Mouse (Mus musculus) limb, embryonic 13.5 days (tissue): ENCODE measurements at regions not wholly inside any gene's neighbourhood (a gene's known extent, or its start where the extent isn't known, plus 50 kb on each side); places are given as distances from the start of the nearest gene placed in this dataset.

Experiments used
- ATAC-seq: fragments of 200-750 bp; cut with Nextera tagmentation; 2 replicates; pipeline ENCODE4 v1.8.0; 2017; ENCODE audit warnings: low read depth, moderate number of reproducible peaks, moderate TSS enrichment; ENCODE audit not compliant: low FRiP score
- H3K27ac ChIP-seq: fragments of 300-500 bp; sonication (generic); 2 replicates; pipeline ENCODE4 v1.5.1; 2015; ENCODE audit warnings: inconsistent platforms, mild to moderate bottlenecking, moderate library complexity
- H3K27me3 ChIP-seq: fragments of 300-500 bp; sonication (generic); 2 replicates; pipeline ENCODE4 v1.6.1; 2015; ENCODE audit warnings: mild to moderate bottlenecking, inconsistent platforms
- H3K36me3 ChIP-seq: fragments of 300-500 bp; sonication (generic); 2 replicates; pipeline ENCODE4 v1.6.1; 2015; ENCODE audit warnings: inconsistent platforms, mild to moderate bottlenecking, moderate library complexity
- H3K4me1 ChIP-seq: fragments of 300-500 bp; sonication (generic); 2 replicates; pipeline ENCODE4 v1.6.1; 2015; ENCODE audit warnings: inconsistent platforms
- H3K4me2 ChIP-seq: fragments of 300-500 bp; sonication (generic); replicated peaks from 2 replicates; pipeline ENCODE4 v1.6.1; 2015; ENCODE audit warnings: inconsistent platforms, mild to moderate bottlenecking, moderate library complexity
- H3K4me3 ChIP-seq: fragments of 300-500 bp; sonication (generic); 2 replicates; pipeline ENCODE4 v1.5.1; 2015; ENCODE audit warnings: moderate library complexity, mild to moderate bottlenecking, inconsistent platforms
- H3K9ac ChIP-seq: fragments of 300-500 bp; sonication (generic); 2 replicates; pipeline ENCODE4 v1.6.1; 2015; ENCODE audit warnings: mild to moderate bottlenecking, inconsistent platforms
- H3K9me3 ChIP-seq: fragments of 300-500 bp; sonication (generic); 2 replicates; pipeline ENCODE4 v1.6.1; 2016; ENCODE audit warnings: inconsistent platforms
- WGBS: fragments of 180-500 bp; shearing (Covaris S2); methylation state at CpG from one replicate; pipeline ENCODE4 v1.1.7; 2015; 5-methylcytosine and 5-hydroxymethylcytosine counted together

- H3K4me3 ChIP-seq = no peak overlapping the region
- H3K4me1 ChIP-seq = peaks cover 15% of the 10 kb centered on the region
- no peaks in the 10 kb centered on the region for H3K9me3 ChIP-seq
- H3K36me3 ChIP-seq = no peaks in the 10 kb centered on the region
- H3K27me3 ChIP-seq = 0 out of 2 replicates have a peak, but pooled peaks cover 3% of the 10 kb centered on the region
- WGBS = 80% methylated on average over 9 of the region's 9 CpGs
- no peak overlapping the region for H3K9ac ChIP-seq
- ATAC-seq = no peak
- no peak overlapping the region for H3K27ac ChIP-seq
- no peak overlapping the region for H3K4me2 ChIP-seq
Measured at GRCm38 (mm10) chr8:44704595-44705265, 230.5 kb upstream of the Fat1 start.

DNA sequence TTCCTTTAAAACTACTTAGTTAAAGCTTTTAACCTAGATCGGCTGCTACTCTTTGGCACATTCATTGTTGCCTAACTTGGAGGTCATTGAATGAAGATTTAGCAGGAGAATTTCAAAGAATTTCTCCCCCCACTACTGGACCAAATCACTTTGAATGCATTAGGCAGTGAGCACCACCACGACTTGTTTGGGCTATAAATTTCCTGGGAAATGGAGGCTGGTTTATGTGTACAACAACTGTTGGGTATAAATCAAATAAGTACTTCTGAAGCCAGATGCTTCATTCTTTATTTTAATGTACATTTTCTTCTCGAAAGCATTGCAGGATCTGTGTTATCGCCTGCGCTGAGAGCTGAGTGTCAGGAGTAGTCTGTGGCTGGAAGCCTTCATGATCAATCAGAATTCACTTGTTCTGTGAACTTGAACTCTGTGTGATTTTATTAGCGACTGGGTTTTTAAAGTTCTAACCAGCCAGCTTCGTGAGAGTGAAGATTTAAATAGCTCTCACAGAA lies 226.5 kb upstream of the Fat1 start:
- WGBS = 9% methylated on average over 7 of the region's 7 CpGs

DNA sequence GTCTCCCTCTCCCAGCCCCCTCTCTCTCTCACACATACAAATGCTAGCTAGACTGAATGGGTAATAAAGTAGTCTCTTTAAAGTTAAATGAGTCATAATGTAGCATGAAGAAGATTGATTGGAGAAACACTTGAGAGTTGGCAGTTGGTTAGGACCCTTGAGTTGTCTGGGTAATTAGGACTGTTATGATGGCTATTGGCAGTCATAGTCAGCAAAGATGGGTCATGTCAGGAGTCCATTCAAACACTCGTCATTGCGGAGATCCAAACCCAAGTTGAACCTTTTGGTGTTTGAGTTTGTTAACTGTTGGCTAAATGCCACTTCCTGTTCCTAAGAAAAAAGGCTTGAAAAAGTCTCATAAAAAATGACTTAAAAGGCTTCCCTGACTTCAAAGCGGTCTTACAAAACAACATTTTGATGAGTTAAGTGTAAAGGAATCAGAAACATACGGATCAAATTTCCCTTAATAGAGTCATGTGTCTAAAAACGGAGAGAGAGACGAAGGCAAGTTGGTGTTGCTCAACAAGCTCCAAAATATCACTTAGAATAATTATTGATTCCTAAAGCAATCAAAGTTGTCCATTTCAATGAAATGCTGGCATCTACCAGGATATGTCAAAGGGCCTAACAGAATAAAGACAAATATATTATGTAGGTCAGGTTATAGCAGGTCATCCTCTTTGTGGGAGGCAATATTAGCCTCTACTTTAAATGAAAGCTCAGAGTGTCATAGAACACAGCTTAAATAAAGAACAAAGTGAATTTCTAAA lies 225.9 kb upstream of the Fat1 start:
- Histone ChIP-seq H3K4me3 (no peak overlapping the region), H3K27me3 (0 out of 2 replicates have a peak, but pooled peaks cover 3% of the 10 kb centered on the region), H3K4me1 (peaks cover 15% of the 10 kb centered on the region), H3K36me3 (no peaks in the 10 kb centered on the region), H3K9ac (no peak overlapping the region), H3K4me2 (peak overlapping the region; percentile 21), H3K27ac (no peak overlapping the region), H3K9me3 (no peaks in the 10 kb centered on the region)
- ATAC-seq = no peak
- 7% methylated on average over 6 of the region's 6 CpGs for WGBS

More for the DNA sequence above, 226.5 kb upstream of the Fat1 start:
- H3K9me3 ChIP-seq = no peaks in the 10 kb centered on the region
- H3K4me3 ChIP-seq = no peak overlapping the region
- ATAC-seq = no peak
- no peaks in the 10 kb centered on the region for H3K36me3 ChIP-seq
- no peak overlapping the region for H3K27ac ChIP-seq
- H3K4me1 ChIP-seq = peaks cover 15% of the 10 kb centered on the region
- peak overlapping the region; percentile 21 for H3K4me2 ChIP-seq
- H3K9ac ChIP-seq = no peak overlapping the region
- H3K27me3 ChIP-seq = 0 out of 2 replicates have a peak, but pooled peaks cover 3% of the 10 kb centered on the region

GRCm38 (mm10) chr8:44734577-44734976 lies 200.7 kb upstream of the Fat1 start:
- Histone ChIP-seq H3K9ac (no peak overlapping the region), H3K4me2 (no peak overlapping the region), H3K36me3 (no peaks in the 10 kb centered on the region), H3K27ac (no peak overlapping the region), H3K27me3 (no peaks in the 10 kb centered on the region), H3K4me3 (no peak overlapping the region), H3K4me1 (peaks cover 14% of the 10 kb centered on the region), H3K9me3 (no peaks in the 10 kb centered on the region)
- no peak for ATAC-seq
- WGBS = 88% methylated on average over 10 of the region's 10 CpGs

DNA sequence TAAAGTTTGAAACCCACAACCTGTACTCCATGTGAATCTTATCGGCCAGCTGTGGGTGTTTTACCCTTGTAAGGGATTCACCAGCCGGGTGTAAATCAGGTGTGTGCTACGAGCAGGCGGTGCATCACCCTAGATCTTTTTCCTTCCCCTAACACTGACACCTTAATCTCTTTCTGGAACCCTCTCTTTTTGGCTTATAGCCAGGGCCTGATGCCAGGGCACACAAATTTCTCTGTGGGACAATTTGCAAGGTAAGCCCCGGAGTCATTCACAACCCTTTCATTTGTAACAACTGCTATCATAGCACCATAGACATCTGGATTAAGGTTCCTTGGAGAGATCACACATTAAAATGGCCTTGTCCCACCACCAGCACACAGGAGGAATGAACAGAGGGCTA lies 199.4 kb upstream of the Fat1 start:
- WGBS = 68% methylated on average over 5 of the region's 5 CpGs
- no peak overlapping the region for H3K9ac ChIP-seq
- H3K4me1 ChIP-seq = peaks cover 14% of the 10 kb centered on the region
- H3K27ac ChIP-seq = no peak overlapping the region
- no peak overlapping the region for H3K4me3 ChIP-seq
- no peak overlapping the region for H3K4me2 ChIP-seq
- H3K9me3 ChIP-seq = no peaks in the 10 kb centered on the region
- ATAC-seq = no peak
- H3K27me3 ChIP-seq = no peaks in the 10 kb centered on the region
- no peaks in the 10 kb centered on the region for H3K36me3 ChIP-seq

GRCm38 (mm10) chr8:44743353-44743752 lies 191.9 kb upstream of the Fat1 start:
- H3K4me2 ChIP-seq = no peak overlapping the region
- no peaks in the 10 kb centered on the region for H3K9me3 ChIP-seq
- H3K4me1 ChIP-seq = no peaks in the 10 kb centered on the region
- no peak overlapping the region for H3K4me3 ChIP-seq
- no peak for ATAC-seq
- H3K36me3 ChIP-seq = no peaks in the 10 kb centered on the region
- H3K27ac ChIP-seq = no peak overlapping the region
- H3K9ac ChIP-seq = no peak overlapping the region
- 79% methylated on average over 2 of the region's 2 CpGs for WGBS
- H3K27me3 ChIP-seq = no peaks in the 10 kb centered on the region

- Histone ChIP-seq H3K27ac (no peak overlapping the region), H3K4me2 (no peak overlapping the region), H3K4me1 (no peaks in the 10 kb centered on the region), H3K4me3 (no peak overlapping the region), H3K36me3 (no peaks in the 10 kb centered on the region), H3K9me3 (no peaks in the 10 kb centered on the region), H3K27me3 (no peaks in the 10 kb centered on the region), H3K9ac (no peak overlapping the region)
- WGBS = 75% methylated on average over 12 of the region's 12 CpGs
- no peak for ATAC-seq
Measured at GRCm38 (mm10) chr8:44744991-44745658, 190.1 kb upstream of the Fat1 start.

GRCm38 (mm10) chr8:44758727-44759126 lies 176.5 kb upstream of the Fat1 start:
- H3K4me3 ChIP-seq = no peak overlapping the region
- H3K27ac ChIP-seq = no peak overlapping the region
- H3K4me1 ChIP-seq = no peaks in the 10 kb centered on the region
- H3K4me2 ChIP-seq = no peak overlapping the region
- H3K9me3 ChIP-seq = no peaks in the 10 kb centered on the region
- no peak for ATAC-seq
- no peaks in the 10 kb centered on the region for H3K36me3 ChIP-seq
- no peaks in the 10 kb centered on the region for H3K27me3 ChIP-seq
- H3K9ac ChIP-seq = no peak overlapping the region
- WGBS = 78% methylated on average over 6 of the region's 6 CpGs

DNA sequence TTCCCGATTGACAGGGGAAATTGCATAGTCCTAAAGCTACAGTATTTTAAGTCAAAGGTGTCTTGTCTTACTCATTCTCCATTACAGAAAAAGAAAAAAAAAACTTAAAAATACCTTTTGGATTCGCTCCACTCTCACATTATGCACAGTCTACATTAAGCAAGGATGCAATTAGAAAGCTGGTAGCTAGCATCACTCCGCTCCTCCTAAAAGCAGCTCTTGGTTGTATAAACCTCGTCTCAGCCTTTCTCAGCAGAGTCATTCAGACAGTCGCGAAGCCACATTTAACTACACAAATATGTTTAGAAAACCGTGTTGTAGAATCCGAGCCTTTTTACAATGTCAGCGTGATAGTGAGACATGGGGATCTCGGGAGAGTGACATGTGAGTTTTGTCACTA lies 172.5 kb upstream of the Fat1 start:
- Histone ChIP-seq H3K4me3 (no peak overlapping the region), H3K4me1 (peaks cover 16% of the 10 kb centered on the region), H3K27ac (no peak overlapping the region), H3K27me3 (no peaks in the 10 kb centered on the region), H3K9ac (no peak overlapping the region), H3K4me2 (no peak overlapping the region), H3K9me3 (no peaks in the 10 kb centered on the region), H3K36me3 (no peaks in the 10 kb centered on the region)
- WGBS = 87% methylated on average over 10 of the region's 10 CpGs
- ATAC-seq = no peak

GRCm38 (mm10) chr8:44765194-44765593 lies 170.1 kb upstream of the Fat1 start:
- H3K4me2 ChIP-seq = no peak overlapping the region
- no peaks in the 10 kb centered on the region for H3K36me3 ChIP-seq
- no peak overlapping the region for H3K4me3 ChIP-seq
- H3K4me1 ChIP-seq = peaks cover 16% of the 10 kb centered on the region
- no peaks in the 10 kb centered on the region for H3K27me3 ChIP-seq
- no peaks in the 10 kb centered on the region for H3K9me3 ChIP-seq
- no peak overlapping the region for H3K9ac ChIP-seq
- H3K27ac ChIP-seq = no peak overlapping the region
- WGBS = 87% methylated on average over 4 of the region's 4 CpGs
- ATAC-seq = no peak

GRCm38 (mm10) chr8:44765677-44766076 lies 169.6 kb upstream of the Fat1 start:
- Histone ChIP-seq H3K9me3 (no peaks in the 10 kb centered on the region), H3K4me2 (no peak overlapping the region), H3K4me3 (no peak overlapping the region), H3K27ac (no peak overlapping the region), H3K27me3 (no peaks in the 10 kb centered on the region), H3K9ac (no peak overlapping the region), H3K36me3 (no peaks in the 10 kb centered on the region), H3K4me1 (peaks cover 16% of the 10 kb centered on the region)
- ATAC-seq = no peak
- 67% methylated on average over 5 of the region's 5 CpGs for WGBS
